Mouse (Mus musculus) olfactory bulb, adult 2 months (tissue): Measurements from ENCODE around the gene Parp6.

Source experiments
- CTCF ChIP-seq: fragments of 200-500 bp; IDR thresholded peaks from 2 replicates; pipeline ENCODE4 v1.5.1; 2012; ENCODE audit warnings: low read depth, mild to moderate bottlenecking, low read length, moderate library complexity; ENCODE audit not compliant: insufficient read depth
- POLR2A ChIP-seq: fragments of 200-500 bp; IDR thresholded peaks from 2 replicates; pipeline ENCODE4 v1.6.1; 2012; ENCODE audit warnings: mild to moderate bottlenecking, low read depth, low read length, moderate library complexity; ENCODE audit not compliant: insufficient read depth

DNA sequence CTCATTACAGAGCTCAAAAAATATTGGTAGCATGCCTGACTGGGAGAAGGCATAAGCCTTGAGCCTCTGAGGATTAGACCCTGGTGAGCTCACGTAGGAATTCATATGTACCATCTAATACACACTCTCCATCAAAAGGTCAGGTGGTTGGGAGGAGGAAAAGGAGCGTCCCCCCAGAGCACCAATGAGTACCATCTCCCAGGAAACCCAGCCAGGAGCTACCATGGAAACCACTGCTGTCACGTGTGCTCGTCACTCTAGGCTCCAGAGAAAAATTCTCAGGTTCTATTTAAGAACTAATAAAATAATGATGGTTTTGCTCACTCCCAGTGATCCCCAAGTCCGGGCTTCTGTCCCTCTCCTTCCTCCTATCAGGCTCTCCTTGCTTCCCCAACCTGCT, 28.8 kb upstream of the Parp6 start:
- TF ChIP-seq CTCF (no peak), POLR2A (no peak)
